Mouse (Mus musculus): Measurements from ENCODE around the gene Higd1c.

DNA sequence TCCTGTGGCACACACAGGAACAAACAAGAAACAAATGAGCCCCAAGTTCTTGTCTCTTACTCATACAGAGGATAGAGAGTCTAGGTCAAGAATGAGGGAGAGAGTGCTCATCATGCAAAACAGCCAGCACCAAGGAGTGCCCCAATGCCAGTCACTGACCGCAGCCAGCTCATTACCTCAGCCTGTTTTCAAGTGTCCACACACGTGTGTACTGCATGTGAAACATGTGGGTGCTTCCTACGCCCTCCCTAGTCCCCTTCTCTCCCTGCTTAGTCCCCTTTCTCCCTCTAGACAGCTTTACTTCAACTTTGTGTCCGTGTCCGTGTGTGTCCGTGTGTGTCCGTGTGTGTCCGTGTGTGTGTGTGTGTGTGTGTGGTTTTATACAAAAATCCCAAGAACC is 15.3 kb downstream of the Higd1c start:
- no peak for TF ChIP-seq POLR2A (IDR thresholded peaks at IDR 0.05; ENCODE audit: insufficient read depth, low read depth, low read length)
- no peak for TF ChIP-seq CTCF (IDR thresholded peaks at IDR 0.05; ENCODE audit: insufficient read depth, low read depth, low read length)
